Mouse (Mus musculus) brain, embryonic 14.5 days (tissue): ENCODE results near the gene Vcam1.

Experiments used
- CTCF ChIP-seq: fragments of 200-500 bp; IDR thresholded peaks from 2 replicates; pipeline ENCODE4 v1.5.1; 2012; ENCODE audit warnings: inconsistent platforms, mild to moderate bottlenecking, moderate library complexity, borderline replicate concordance; ENCODE audit not compliant: insufficient read depth, insufficient read length; ENCODE audit errors: extremely low read depth
- POLR2A ChIP-seq: fragments of 200-500 bp; IDR thresholded peaks from 2 replicates; pipeline ENCODE4 v1.6.1; 2012; ENCODE audit warnings: mild to moderate bottlenecking, inconsistent platforms, borderline replicate concordance; ENCODE audit not compliant: poor library complexity, insufficient read depth, insufficient read length, severe bottlenecking; ENCODE audit errors: extremely low read depth

GRCm38 (mm10) chr3:116119162-116119561, 10.3 kb downstream of the Vcam1 start:
- no peak for TF ChIP-seq CTCF
- TF ChIP-seq POLR2A: no peak
